Mouse (Mus musculus) Patski (cell line): ENCODE results near the gene Wwp2. TPM values are rescaled to one million over a fixed set of nuclear protein-coding genes. Genes with fewer than 3 reads are reported as not detected.
A peak's percentile ranks its signal among the peaks of the same experiment; 100 is the strongest.

ENCODE experiments used
- ATAC-seq: fragments of 100-300 bp; one replicate; pipeline ENCODE4 v1.8.0; 2021
- CTCF ChIA-PET: fragments of 350-600 bp; sonication (Branson Sonifier 250); formaldehyde crosslinking; loops from one replicate; lab custom pipeline; 2022; ENCODE audit warnings: inconsistent platforms; lab: Charles Lee
- POLR2A ChIA-PET: fragments of 350-600 bp; sonication (Branson Sonifier 250); formaldehyde crosslinking; loops from one replicate; lab custom pipeline; 2022; ENCODE audit warnings: antibody characterized with exemption, inconsistent platforms; lab: Charles Lee
- DNase-seq: peaks from one replicate; pipeline ENCODE4 v3.0.0-alpha.2; 2011; ENCODE audit warnings: low read depth, low spot score
- H3K27me3 ChIP-seq: fragments of 371-371 bp; one replicate; pipeline ENCODE4 v1.5.1; 2021
- CTCF ChIP-seq: fragments of 100-300 bp; IDR thresholded peaks from one replicate; pipeline ENCODE4 v1.5.1; 2021
- in situ Hi-C: fragments of 300-500 bp; cut with MboI; formaldehyde crosslinking; loops from 3 replicates; pipeline ENCODE4 v1.11.1; 2018; ENCODE audit warnings: low pct_unique_long_range_greater_than_20kb, mixed read lengths
- polyA plus RNA-seq: library from polyadenylated mRNA; unstranded; gene quantifications from one replicate; pipeline ENCODE4 v1.2.3, GENCODE M21; 2021

Wwp2 gene
- polyA plus RNA-seq, 1 experiment from 2014 or later = 26.9 TPM

DNA sequence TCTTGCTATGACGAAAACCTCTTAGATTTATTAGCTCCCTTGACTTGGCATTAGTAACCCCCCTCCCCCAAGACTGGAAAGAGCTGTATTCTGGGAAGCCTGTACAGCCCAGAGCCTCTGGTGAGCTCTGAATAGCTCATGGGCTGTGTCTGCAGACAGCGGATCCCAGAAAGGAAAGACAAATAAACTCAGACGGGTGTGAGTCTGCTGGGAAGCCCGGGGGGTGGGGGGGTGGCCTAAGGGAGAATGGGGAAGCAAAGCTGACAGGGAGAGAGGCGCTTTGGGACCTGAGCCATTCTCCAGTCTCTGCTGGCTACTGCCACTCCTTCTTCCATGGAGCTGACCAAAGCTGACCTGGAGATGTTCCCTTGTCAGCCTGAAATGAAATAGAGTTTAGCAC, 53.8 kb downstream of the Wwp2 start:
- TF ChIP-seq CTCF = no peak
- in situ Hi-C loops = no loop called here

GRCm38 (mm10) chr8:107490649-107491048, 54.5 kb downstream of the Wwp2 start:
- in situ Hi-C loops = no loop called here
- no peak for TF ChIP-seq CTCF
- CTCF ChIA-PET = interaction anchor here (1.2 to 1.6 kb wide), 3 partner anchors 33 to 52 kb away, joined by 4 to 5 read pairs (median 4); no protein-coding TSS in a partner anchor
- POLR2A ChIA-PET = interaction anchor here (0.5 to 1.2 kb wide), 2 partner anchors 11 to 13 kb away, joined by 3 read pairs; no protein-coding TSS in a partner anchor
- no peak for ATAC-seq
- H3K27me3 ChIP-seq = no peaks in the 10 kb centered on the region
- no peak for DNase-seq

More for the DNA sequence above, 53.8 kb downstream of the Wwp2 start:
- ChIA-PET POLR2A (interaction anchor here (0.5 to 1.2 kb wide), 2 partner anchors 11 to 14 kb away, joined by 3 read pairs; no protein-coding TSS in a partner anchor), CTCF (interaction anchor here (1.2 to 1.6 kb wide), 3 partner anchors 32 to 53 kb away, joined by 4 to 5 read pairs (median 4); no protein-coding TSS in a partner anchor)
- ATAC-seq = no peak
- no peak for DNase-seq
- H3K27me3 ChIP-seq = no peaks in the 10 kb centered on the region

- ATAC-seq = no peak
- no peaks in the 10 kb centered on the region for H3K27me3 ChIP-seq
- in situ Hi-C loops = no loop called here
- no peak for TF ChIP-seq CTCF
- DNase-seq = no peak
- ChIA-PET POLR2A (no interaction called here), CTCF (interaction anchor here (1.6 kb wide), 1 partner anchor 33 kb away, joined by 4 read pairs; no protein-coding TSS in a partner anchor)
Measured at GRCm38 (mm10) chr8:107491212-107491611, 55.0 kb downstream of the Wwp2 start.

DNA sequence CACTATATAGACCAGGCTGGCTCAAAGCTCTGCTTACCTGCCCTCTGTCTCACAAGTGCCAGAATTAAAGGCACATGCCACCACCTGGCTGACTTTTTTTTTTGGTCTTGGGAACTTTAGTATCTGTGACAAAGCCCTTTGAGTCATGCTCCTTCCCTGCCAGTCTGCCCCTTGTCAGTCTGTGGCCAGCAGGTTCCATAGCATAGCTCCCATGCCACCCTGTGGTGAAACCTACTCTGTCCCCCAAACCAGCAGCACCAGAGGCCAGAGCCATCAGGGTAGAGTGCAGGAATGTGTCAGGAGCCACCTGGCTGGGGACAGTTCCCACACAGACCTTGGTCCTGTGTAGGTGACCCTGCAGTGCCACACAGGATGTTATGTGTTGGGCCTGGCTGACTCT, 55.7 kb downstream of the Wwp2 start:
- no peak for TF ChIP-seq CTCF
- ATAC-seq (no peak), DNase-seq (no peak)
- no peaks in the 10 kb centered on the region for H3K27me3 ChIP-seq
- in situ Hi-C loops = no loop called here
- ChIA-PET POLR2A (no interaction called here), CTCF (no interaction called here)

DNA sequence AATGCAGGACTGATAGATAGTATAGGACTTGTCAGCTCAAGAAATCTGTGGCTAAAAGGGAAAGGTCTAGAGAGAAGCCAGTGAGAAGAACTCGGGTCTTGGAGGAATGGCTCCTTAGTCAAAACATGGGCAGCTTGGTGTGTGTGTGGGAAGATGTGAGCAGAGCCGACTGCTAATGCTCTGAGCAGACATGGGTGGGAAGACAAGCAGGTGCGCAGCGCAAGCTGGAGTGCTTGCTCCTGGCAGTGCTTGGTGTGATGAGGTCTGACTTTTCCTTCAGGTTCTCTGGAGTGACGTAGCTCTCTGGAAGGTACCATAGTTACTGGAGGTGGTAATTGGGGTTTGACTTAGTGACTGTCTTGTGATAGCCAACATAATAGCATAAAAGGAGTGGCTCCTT, 56.6 kb downstream of the Wwp2 start:
- DNase-seq = no peak
- CTCF ChIA-PET = no interaction called here
- no peaks in the 10 kb centered on the region for H3K27me3 ChIP-seq
- POLR2A ChIA-PET = no interaction called here
- ATAC-seq = no peak
- in situ Hi-C loops = no loop called here
- no peak for TF ChIP-seq CTCF

GRCm38 (mm10) chr8:107495425-107495824, 59.3 kb downstream of the Wwp2 start:
- no peaks in the 10 kb centered on the region for H3K27me3 ChIP-seq
- ChIA-PET CTCF (no interaction called here), POLR2A (no interaction called here)
- TF ChIP-seq CTCF = no peak
- in situ Hi-C loops = loop anchor here (5.0 kb wide), 1 partner anchor 82 kb away; no protein-coding TSS in a partner anchor
- ATAC-seq (no peak), DNase-seq (no peak)

GRCm38 (mm10) chr8:107497708-107498107, 61.5 kb downstream of the Wwp2 start:
- ChIA-PET POLR2A (no interaction called here), CTCF (interaction anchor here (0.7 to 1.4 kb wide), 2 partner anchors 38 to 50 kb away, joined by 3 read pairs; no protein-coding TSS in a partner anchor)
- in situ Hi-C loops = loop anchor here (5.0 kb wide), 1 partner anchor 80 kb away; no protein-coding TSS in a partner anchor
- no peaks in the 10 kb centered on the region for H3K27me3 ChIP-seq
- no peak for DNase-seq
- no peak for TF ChIP-seq CTCF
- no peak for ATAC-seq

GRCm38 (mm10) chr8:107498390-107498789, 62.2 kb downstream of the Wwp2 start:
- no peaks in the 10 kb centered on the region for H3K27me3 ChIP-seq
- DNase-seq = no peak
- ATAC-seq = no peak
- peak; percentile 57 for TF ChIP-seq CTCF
- in situ Hi-C loops = loop anchor here (5.0 kb wide), 1 partner anchor 79 kb away; no protein-coding TSS in a partner anchor
- ChIA-PET POLR2A (no interaction called here), CTCF (interaction anchor here (0.8 to 1.6 kb wide), 6 partner anchors 10 to 89 kb away, joined by 3 to 8 read pairs (median 4); no protein-coding TSS in a partner anchor)

GRCm38 (mm10) chr8:107498806-107499205, 62.6 kb downstream of the Wwp2 start:
- in situ Hi-C loops = loop anchor here (5.0 kb wide), 1 partner anchor 78 kb away; no protein-coding TSS in a partner anchor
- no peaks in the 10 kb centered on the region for H3K27me3 ChIP-seq
- ChIA-PET CTCF (interaction anchor here (0.8 to 1.6 kb wide), 7 partner anchors 10 to 104 kb away, joined by 3 to 8 read pairs (median 4); no protein-coding TSS in a partner anchor), POLR2A (no interaction called here)
- no peak for TF ChIP-seq CTCF
- no peak for DNase-seq
- no peak for ATAC-seq

DNA sequence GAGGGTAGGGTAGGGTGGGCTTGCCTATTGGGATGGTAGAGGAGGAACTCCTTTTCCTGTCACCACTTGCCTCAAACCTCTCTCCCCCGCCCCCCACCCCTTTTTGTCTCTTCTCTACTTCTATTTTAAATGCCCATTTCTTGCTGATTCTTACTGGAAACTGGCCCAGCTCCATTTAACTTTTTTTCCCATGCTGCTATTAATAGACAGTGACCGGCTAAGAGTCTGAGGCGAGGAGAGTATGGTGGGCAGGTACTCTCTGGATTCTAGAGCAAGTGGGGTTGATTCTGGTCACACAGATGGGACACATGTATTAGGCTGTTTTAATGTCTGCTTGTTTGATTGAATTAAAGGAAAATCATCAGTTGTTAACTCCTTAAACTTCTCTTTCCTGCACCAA, 63.4 kb downstream of the Wwp2 start:
- TF ChIP-seq CTCF = no peak
- no peaks in the 10 kb centered on the region for H3K27me3 ChIP-seq
- no peak for DNase-seq
- in situ Hi-C loops = loop anchor here (5.0 kb wide), 1 partner anchor 78 kb away; no protein-coding TSS in a partner anchor
- ChIA-PET POLR2A (no interaction called here), CTCF (interaction anchor here (0.9 to 1.6 kb wide), 4 partner anchors 74 to 103 kb away, joined by 3 to 8 read pairs (median 5); no protein-coding TSS in a partner anchor)
- no peak for ATAC-seq

GRCm38 (mm10) chr8:107502407-107502806, 66.2 kb downstream of the Wwp2 start:
- no peaks in the 10 kb centered on the region for H3K27me3 ChIP-seq
- CTCF ChIA-PET = interaction anchor here (1.2 to 2.5 kb wide), 2 partner anchors 37 to 70 kb away, joined by 5 to 7 read pairs; no protein-coding TSS in a partner anchor
- POLR2A ChIA-PET = no interaction called here
- in situ Hi-C loops = no loop called here
- TF ChIP-seq CTCF = no peak
- ATAC-seq (no peak), DNase-seq (no peak)
